Mouse (Mus musculus) forebrain, embryonic 10.5 days (tissue): Measurements from ENCODE around the gene Rassf5. TPM values are rescaled to one million over a fixed set of nuclear protein-coding genes. Genes with fewer than 3 reads are reported as not detected.

Experiments
- DNase-seq: peaks from one replicate; pipeline ENCODE4 v3.0.0-alpha.2; 2017; ENCODE audit warnings: low spot score; ENCODE audit errors: extremely low spot score
- H3K27ac ChIP-seq: fragments of 300-500 bp; sonication (generic); 2 replicates; pipeline ENCODE4 v1.5.1; 2016; ENCODE audit warnings: mild to moderate bottlenecking
- H3K27me3 ChIP-seq: fragments of 300-500 bp; sonication (generic); 2 replicates; pipeline ENCODE4 v1.6.1; 2016; ENCODE audit warnings: mild to moderate bottlenecking; ENCODE audit not compliant: poor library complexity, severe bottlenecking
- H3K36me3 ChIP-seq: fragments of 300-500 bp; sonication (generic); replicated peaks from 2 replicates; pipeline ENCODE4 v1.6.1; 2016; ENCODE audit warnings: mild to moderate bottlenecking, moderate library complexity
- H3K4me1 ChIP-seq: fragments of 300-500 bp; sonication (generic); 2 replicates; pipeline ENCODE4 v1.6.1; 2016
- H3K4me3 ChIP-seq: fragments of 300-500 bp; sonication (generic); 2 replicates; pipeline ENCODE4 v1.5.1; 2016; ENCODE audit warnings: mild to moderate bottlenecking, moderate library complexity
- H3K9me3 ChIP-seq: fragments of 300-500 bp; sonication (generic); 2 replicates; pipeline ENCODE4 v1.6.1; 2016; ENCODE audit warnings: mild to moderate bottlenecking, moderate library complexity
- WGBS: fragments of 180-500 bp; shearing (Covaris S2); methylation state at CpG from one replicate; pipeline ENCODE4 v1.1.7; 2016; 5-methylcytosine and 5-hydroxymethylcytosine counted together
- polyA plus RNA-seq: library from polyadenylated mRNA; unstranded; fragments of >200 nt; fragmentation: Nextera tagmentation; extraction: Ambion mirVana; gene quantifications from 2 replicates; pipeline ENCODE4 v1.2.1, GENCODE M21; 2016

Rassf5 gene
- polyA plus RNA-seq, 1 experiment from 2014 or later: 0.95 TPM

GRCm38 (mm10) chr1:131183201-131183600, 61.9 kb downstream of the Rassf5 start:
- H3K9me3 ChIP-seq: no peaks in the 10 kb centered on the region
- H3K27me3 ChIP-seq: no peaks in the 10 kb centered on the region
- no peak for DNase-seq
- H3K4me3 ChIP-seq: no peak overlapping the region
- H3K4me1 ChIP-seq: no peaks in the 10 kb centered on the region
- no peak overlapping the region for H3K27ac ChIP-seq
- H3K36me3 ChIP-seq: peaks cover 24% of the 10 kb centered on the region
- 86% methylated on average over 7 of the region's 7 CpGs for WGBS

- WGBS: 75% methylated on average over 9 of the region's 9 CpGs
- Histone ChIP-seq H3K27ac (no peak overlapping the region), H3K4me3 (no peak overlapping the region), H3K9me3 (no peaks in the 10 kb centered on the region), H3K27me3 (no peaks in the 10 kb centered on the region), H3K36me3 (peaks cover 37% of the 10 kb centered on the region), H3K4me1 (no peaks in the 10 kb centered on the region)
- peak; percentile 72 for DNase-seq
Observed at GRCm38 (mm10) chr1:131181642-131182527, 63.2 kb downstream of the Rassf5 start.

- DNase-seq: no peak
- no peak overlapping the region for H3K27ac ChIP-seq
- no peak overlapping the region for H3K4me3 ChIP-seq
- no peaks in the 10 kb centered on the region for H3K27me3 ChIP-seq
- H3K36me3 ChIP-seq: peaks cover 52% of the 10 kb centered on the region
- H3K9me3 ChIP-seq: no peaks in the 10 kb centered on the region
- H3K4me1 ChIP-seq: no peaks in the 10 kb centered on the region
- WGBS: 95% methylated on average over 7 of the region's 7 CpGs
Observed at GRCm38 (mm10) chr1:131180386-131180785, 64.7 kb downstream of the Rassf5 start.

- H3K4me3 ChIP-seq: no peak overlapping the region
- no peaks in the 10 kb centered on the region for H3K27me3 ChIP-seq
- no peaks in the 10 kb centered on the region for H3K4me1 ChIP-seq
- no peak for DNase-seq
- no peaks in the 10 kb centered on the region for H3K9me3 ChIP-seq
- 93% methylated on average over 5 of the region's 5 CpGs for WGBS
- peaks cover 75% of the 10 kb centered on the region for H3K36me3 ChIP-seq
- H3K27ac ChIP-seq: no peak overlapping the region
Observed at GRCm38 (mm10) chr1:131178083-131178482, 67.0 kb downstream of the Rassf5 start.

- DNase-seq: no peak
- H3K9me3 ChIP-seq: no peaks in the 10 kb centered on the region
- no peaks in the 10 kb centered on the region for H3K27me3 ChIP-seq
- H3K36me3 ChIP-seq: peaks cover 83% of the 10 kb centered on the region
- no peak overlapping the region for H3K27ac ChIP-seq
- H3K4me1 ChIP-seq: no peaks in the 10 kb centered on the region
- 89% methylated on average over 4 of the region's 4 CpGs for WGBS
- H3K4me3 ChIP-seq: no peak overlapping the region
Observed at GRCm38 (mm10) chr1:131177249-131177648, 67.8 kb downstream of the Rassf5 start.

GRCm38 (mm10) chr1:131175819-131176218, 69.2 kb downstream of the Rassf5 start:
- WGBS: 95% methylated on average over 8 of the region's 8 CpGs
- Histone ChIP-seq H3K27me3 (no peaks in the 10 kb centered on the region), H3K4me3 (no peak overlapping the region), H3K4me1 (no peaks in the 10 kb centered on the region), H3K9me3 (no peaks in the 10 kb centered on the region), H3K36me3 (peaks cover 97% of the 10 kb centered on the region), H3K27ac (no peak overlapping the region)
- DNase-seq: no peak

- 96% methylated on average over 1 of the region's 1 CpGs for whole genome bisulfite sequencing
- DNase-seq: no peak
- Histone ChIP-seq H3K9me3 (no peaks in the 10 kb centered on the region), H3K27me3 (no peaks in the 10 kb centered on the region), H3K4me3 (no peak overlapping the region), H3K4me1 (no peaks in the 10 kb centered on the region), H3K36me3 (peaks cover 97% of the 10 kb centered on the region), H3K27ac (no peak overlapping the region)
Observed at GRCm38 (mm10) chr1:131175189-131175588, 69.9 kb downstream of the Rassf5 start.

GRCm38 (mm10) chr1:131174299-131174861, 70.7 kb downstream of the Rassf5 start:
- H3K27me3 ChIP-seq: no peaks in the 10 kb centered on the region
- no peaks in the 10 kb centered on the region for H3K9me3 ChIP-seq
- peaks cover 97% of the 10 kb centered on the region for H3K36me3 ChIP-seq
- 90% methylated on average over 12 of the region's 12 CpGs for WGBS
- DNase-seq: no peak
- no peak overlapping the region for H3K4me3 ChIP-seq
- H3K27ac ChIP-seq: no peak overlapping the region
- H3K4me1 ChIP-seq: no peaks in the 10 kb centered on the region

- Histone ChIP-seq H3K4me3 (no peak overlapping the region), H3K9me3 (no peaks in the 10 kb centered on the region), H3K4me1 (no peaks in the 10 kb centered on the region), H3K27ac (no peak overlapping the region), H3K36me3 (peaks cover 100% of the 10 kb centered on the region), H3K27me3 (no peaks in the 10 kb centered on the region)
- DNase-seq: no peak
- 91% methylated on average over 6 of the region's 6 CpGs for WGBS
Observed at GRCm38 (mm10) chr1:131173809-131174208, 71.2 kb downstream of the Rassf5 start.

- 89% methylated on average over 7 of the region's 7 CpGs for WGBS
- Histone ChIP-seq H3K36me3 (peaks cover 100% of the 10 kb centered on the region), H3K4me1 (no peaks in the 10 kb centered on the region), H3K9me3 (no peaks in the 10 kb centered on the region), H3K27ac (no peak overlapping the region), H3K4me3 (no peak overlapping the region), H3K27me3 (no peaks in the 10 kb centered on the region)
- no peak for DNase-seq
Observed at GRCm38 (mm10) chr1:131173001-131173400, 72.1 kb downstream of the Rassf5 start.

GRCm38 (mm10) chr1:131167612-131168011, 77.4 kb downstream of the Rassf5 start:
- H3K4me1 ChIP-seq: no peaks in the 10 kb centered on the region
- H3K27me3 ChIP-seq: no peaks in the 10 kb centered on the region
- 92% methylated on average over 10 of the region's 10 CpGs for WGBS
- H3K36me3 ChIP-seq: peaks cover 100% of the 10 kb centered on the region
- H3K9me3 ChIP-seq: no peaks in the 10 kb centered on the region
- no peak for DNase-seq
- H3K27ac ChIP-seq: no peak overlapping the region
- H3K4me3 ChIP-seq: no peak overlapping the region

GRCm38 (mm10) chr1:131164427-131164826, 80.6 kb downstream of the Rassf5 start:
- Histone ChIP-seq H3K4me1 (no peaks in the 10 kb centered on the region), H3K27ac (no peak overlapping the region), H3K27me3 (no peaks in the 10 kb centered on the region), H3K4me3 (no peak overlapping the region), H3K36me3 (peaks cover 99% of the 10 kb centered on the region), H3K9me3 (no peaks in the 10 kb centered on the region)
- 94% methylated on average over 6 of the region's 6 CpGs for WGBS
- no peak for DNase-seq

- 91% methylated on average over 11 of the region's 11 CpGs for WGBS
- Histone ChIP-seq H3K9me3 (no peaks in the 10 kb centered on the region), H3K27me3 (no peaks in the 10 kb centered on the region), H3K4me3 (no peak overlapping the region), H3K4me1 (no peaks in the 10 kb centered on the region), H3K36me3 (peaks cover 82% of the 10 kb centered on the region), H3K27ac (no peak overlapping the region)
- no peak for DNase-seq
Observed at GRCm38 (mm10) chr1:131161091-131161490, 84.0 kb downstream of the Rassf5 start.
